Mouse (Mus musculus) lung, postnatal 4 days (tissue): ENCODE data around the gene Wasl.
A peak's percentile ranks its signal among the peaks of the same experiment; 100 is the strongest.

Experiments
- DNase-seq, 2 experiments: peaks; one replicate each; pipeline ENCODE4 v3.0.0; 2021

The Wasl gene

GRCm38 (mm10) chr6:24664867-24665458, at the start of gene Wasl:
Gene Wasl (minus strand): TSS chr6:24665009.
- peak; percentile 99 for DNase-seq

DNA sequence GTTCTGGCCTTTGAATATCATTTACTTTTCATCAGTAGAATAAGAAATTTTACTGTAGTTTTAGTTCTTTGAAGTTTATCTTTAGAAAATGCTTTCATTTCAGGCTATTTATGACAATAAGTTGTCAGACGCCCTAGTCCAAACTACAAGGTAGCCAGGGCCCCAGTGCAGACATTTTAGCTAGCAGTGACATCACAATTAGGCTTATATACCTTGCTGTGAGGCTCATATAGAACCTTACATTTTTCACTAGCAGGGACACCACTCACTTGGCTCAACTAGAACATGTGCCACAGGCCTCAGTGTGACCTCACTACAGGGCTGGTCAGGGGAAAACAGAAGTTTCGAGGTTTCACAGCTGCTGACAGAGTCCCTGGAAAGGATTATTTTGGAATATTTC, 42.7 kb upstream of the Wasl start:
- DNase-seq: no peak

DNA sequence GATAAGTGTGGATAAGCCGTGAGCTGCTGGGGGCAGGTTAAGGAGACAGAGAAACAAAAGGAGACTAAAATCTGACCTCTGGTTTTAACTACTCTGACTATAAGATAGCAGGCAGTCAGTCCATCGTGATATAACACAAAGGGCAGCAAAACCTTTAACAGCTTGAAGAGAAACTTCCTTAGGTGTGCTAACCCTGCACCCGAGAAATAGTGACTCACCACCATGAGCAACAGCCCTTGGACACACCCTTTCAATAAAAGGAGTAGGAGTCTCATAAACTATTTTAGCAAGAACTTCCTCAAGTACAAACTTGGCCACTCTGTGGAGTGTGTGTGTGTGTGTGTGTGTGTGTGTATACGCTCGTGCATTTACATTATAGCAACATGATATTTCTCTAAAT, 42.3 kb upstream of the Wasl start:
- no peak for DNase-seq

GRCm38 (mm10) chr6:24697216-24697615, 32.4 kb upstream of the Wasl start:
- no peak for DNase-seq

- DNase-seq: no peak
Measured at GRCm38 (mm10) chr6:24696117-24696516, 31.3 kb upstream of the Wasl start.

GRCm38 (mm10) chr6:24694455-24695410, 29.9 kb upstream of the Wasl start:
- no peak for DNase-seq

- no peak for DNase-seq
Measured at GRCm38 (mm10) chr6:24687871-24688270, 23.1 kb upstream of the Wasl start.

DNA sequence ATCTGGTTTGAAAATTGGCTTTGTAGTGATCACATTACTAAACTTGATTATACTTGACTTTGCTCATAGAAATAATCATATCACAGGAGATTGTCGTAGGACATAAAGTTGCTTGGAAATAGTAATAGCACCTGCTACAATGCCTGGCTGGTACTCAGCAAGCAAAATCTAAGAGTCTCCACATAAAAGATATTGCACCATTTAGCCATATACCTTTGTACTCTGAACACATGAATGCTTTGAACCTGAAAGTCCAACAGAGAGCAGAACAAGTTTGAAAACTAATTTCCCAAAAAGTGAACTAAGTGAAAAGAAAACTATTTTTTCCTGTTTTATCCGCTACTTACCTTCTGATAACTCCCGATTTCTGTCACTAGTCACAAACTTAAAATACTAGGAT, 18.3 kb upstream of the Wasl start:
- no peak for DNase-seq

DNA sequence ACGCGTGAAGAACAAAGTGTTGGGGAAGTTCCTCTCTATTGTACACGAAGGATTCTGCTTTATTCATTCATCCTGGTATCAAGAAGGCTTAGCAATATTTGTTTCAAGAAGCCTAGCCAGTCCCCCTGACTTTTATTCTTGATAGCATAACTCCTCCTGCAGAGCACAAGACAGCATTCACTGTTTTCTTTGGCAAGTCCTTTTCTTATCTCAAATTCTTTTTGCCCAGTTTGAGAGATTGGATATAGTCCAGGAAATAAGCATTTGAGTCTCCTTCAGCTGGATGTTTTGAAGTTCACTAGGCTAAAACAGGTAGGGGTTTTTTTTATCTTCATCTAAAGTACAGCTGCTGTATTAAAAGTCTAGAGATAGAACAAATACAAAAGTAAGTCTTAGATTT, 3.0 kb upstream of the Wasl start:
- DNase-seq: no peak

GRCm38 (mm10) chr6:24666248-24666647, 1.4 kb upstream of the Wasl start:
- no peak for DNase-seq

DNA sequence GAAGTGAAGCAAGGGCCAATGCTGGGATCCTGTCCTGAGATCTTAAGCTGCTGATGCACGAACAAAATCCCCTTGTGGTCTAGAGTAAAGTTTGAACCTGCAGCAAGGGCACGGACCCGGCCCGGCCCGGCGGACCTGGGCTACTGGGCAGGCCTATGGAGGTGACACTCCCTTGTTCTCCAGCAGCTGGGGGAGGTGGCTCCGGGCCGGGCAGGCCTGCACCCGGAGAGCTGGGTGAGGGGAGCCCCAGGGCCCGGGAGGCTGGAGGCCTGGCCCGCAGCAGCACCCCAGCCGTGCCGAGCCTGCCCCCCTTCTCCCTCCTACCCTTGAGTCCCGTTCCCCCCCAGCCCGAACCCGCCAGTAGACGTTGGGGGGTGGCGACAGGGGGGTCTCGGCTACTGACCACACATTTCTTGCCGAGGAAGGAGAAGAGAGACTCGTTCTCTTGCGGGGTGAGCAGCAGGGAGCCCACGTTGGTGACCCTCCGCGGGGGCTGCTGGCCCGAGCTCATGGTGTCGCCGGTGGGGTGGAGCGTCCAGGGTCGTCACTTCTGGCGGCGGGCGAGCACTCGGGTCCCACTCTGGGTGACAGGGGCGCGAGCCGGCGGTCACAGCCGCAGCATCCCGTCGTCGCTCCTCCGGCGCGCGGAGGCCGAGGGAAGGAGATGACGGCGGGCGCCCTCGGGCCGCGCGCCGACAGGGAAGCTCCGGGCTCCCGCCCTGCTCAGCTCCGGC, 509 bp downstream of the Wasl start:
- peak; percentile 65 to 71 for DNase-seq

DNA sequence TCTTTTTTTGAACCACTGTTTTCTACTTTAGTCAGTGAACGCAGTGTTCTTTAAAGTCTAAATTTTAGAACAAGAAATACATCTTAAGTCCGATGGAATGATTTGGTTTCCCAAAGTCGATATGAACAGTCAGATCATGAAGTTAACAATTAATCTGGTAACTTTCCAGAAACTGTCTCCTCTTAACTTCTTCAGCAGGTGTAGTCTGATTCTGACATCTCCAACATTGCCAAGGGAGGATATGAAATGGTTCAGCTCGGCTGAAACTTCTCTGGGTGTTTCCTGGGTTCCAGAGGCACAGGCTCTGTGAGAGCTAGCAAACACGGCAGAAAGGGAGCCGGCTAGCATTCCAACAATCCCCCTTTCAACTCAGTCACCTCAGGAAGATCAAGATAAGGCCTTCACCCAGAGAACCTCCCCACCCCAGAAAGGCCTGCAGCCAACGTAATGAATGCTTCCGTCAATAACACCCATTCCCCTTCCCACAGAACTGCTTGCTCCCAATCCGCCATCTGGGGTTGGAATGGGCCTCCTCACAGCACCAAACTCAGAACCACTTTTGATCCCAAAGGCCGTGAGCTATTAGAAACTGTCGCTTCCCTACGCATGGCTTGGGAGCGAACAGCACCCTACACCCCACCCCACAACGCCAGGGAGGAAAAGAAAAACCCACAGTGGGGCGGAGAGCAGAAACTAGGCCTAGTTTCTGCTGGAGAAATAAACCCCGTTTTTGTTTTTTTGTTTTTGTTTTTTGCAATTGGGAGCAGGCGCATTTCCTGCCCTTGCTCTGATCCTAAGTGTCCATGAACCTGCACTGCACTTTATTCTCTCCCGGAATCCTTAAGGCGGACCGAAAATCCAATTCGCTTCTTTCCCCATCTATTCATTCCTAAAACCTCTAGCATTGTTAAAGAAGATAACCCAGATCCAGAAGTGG, 1.3 kb downstream of the Wasl start:
- peak; percentile 28 to 29 for DNase-seq

DNA sequence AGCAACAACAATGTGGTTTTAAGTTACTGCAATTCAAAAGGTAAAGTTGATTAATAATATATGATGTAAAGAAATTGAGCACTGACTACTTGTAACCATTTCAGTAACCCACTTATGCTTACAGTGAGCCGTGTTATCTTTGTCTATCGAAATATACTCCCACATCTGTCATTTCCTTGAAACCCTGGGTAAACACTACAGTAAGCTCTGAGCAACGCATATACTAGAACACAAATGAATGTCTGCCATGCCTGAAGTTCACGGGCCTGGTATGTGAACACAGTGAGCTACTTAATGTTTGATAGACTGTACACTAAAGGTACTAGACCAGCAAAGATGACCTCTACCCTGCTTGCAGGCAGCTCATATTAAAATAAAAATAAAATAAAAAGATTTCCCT, 2.3 kb downstream of the Wasl start:
- DNase-seq: no peak

- no peak for DNase-seq
Measured at GRCm38 (mm10) chr6:24661879-24662278, 2.9 kb downstream of the Wasl start.

- DNase-seq: no peak
Measured at GRCm38 (mm10) chr6:24657647-24658387, 7.0 kb downstream of the Wasl start.

- no peak for DNase-seq
Measured at GRCm38 (mm10) chr6:24656094-24656493, 8.7 kb downstream of the Wasl start.

- DNase-seq: no peak
Measured at GRCm38 (mm10) chr6:24651538-24651937, 13.3 kb downstream of the Wasl start.

GRCm38 (mm10) chr6:24650719-24651118, 14.1 kb downstream of the Wasl start:
- no peak for DNase-seq

DNA sequence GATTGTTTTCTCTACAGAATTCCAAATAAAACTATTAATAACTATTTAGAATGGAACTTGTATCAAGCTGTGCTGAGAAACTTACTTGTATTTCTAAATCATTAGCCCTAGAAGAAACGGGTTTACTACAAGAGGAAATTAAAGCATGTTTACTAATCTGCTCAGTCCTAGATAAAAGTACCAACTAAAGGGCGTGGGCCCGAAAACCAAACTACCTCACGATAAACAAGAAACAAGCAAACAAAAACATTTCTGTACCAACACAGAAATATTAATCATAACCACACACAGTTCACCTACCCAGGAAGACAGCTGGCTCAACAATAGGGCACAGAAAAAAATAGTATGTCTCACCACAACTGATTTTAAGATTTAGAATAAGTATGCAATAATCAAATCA, 16.4 kb downstream of the Wasl start:
- no peak for DNase-seq

GRCm38 (mm10) chr6:24647103-24647691, 17.6 kb downstream of the Wasl start:
- no peak for DNase-seq

GRCm38 (mm10) chr6:24645346-24646053, 19.3 kb downstream of the Wasl start:
- no peak for DNase-seq
